Mouse (Mus musculus): Measurements from ENCODE around the gene Itgal. TPM values are rescaled to one million over a fixed set of nuclear protein-coding genes. Genes with fewer than 3 reads are reported as not detected.
A peak's percentile ranks its signal among the peaks of the same experiment; 100 is the strongest.
"Not testable (repeated sequence)": the region's sequence is repeated elsewhere in the genome, so short reads cannot be mapped to it uniquely, and the experiment has no call there.

Gene Itgal
- polyA plus RNA-seq, 1 experiment from 2014 or later, result 0.29 TPM

GRCm38 (mm10) chr7:127341861-127342260, 45.8 kb downstream of the Itgal start:
- not testable (repeated sequence) for H3K27ac ChIP-seq (ENCODE audit: low read depth, low read length); H3K4me3 ChIP-seq (ENCODE audit: low read depth, low read length); H3K4me2 ChIP-seq (ENCODE audit: low read depth, low read length, severe bottlenecking); H3K9ac ChIP-seq (ENCODE audit: low read length); H3K9me3 ChIP-seq (ENCODE audit: control insufficient read depth, low read length); H3K36me3 ChIP-seq (ENCODE audit: control insufficient read depth, insufficient read depth, low read length); ATAC-seq (replicated peaks; ENCODE audit: low FRiP score); H3K27me3 ChIP-seq (ENCODE audit: control insufficient read depth, insufficient read depth, low read length); DNase-seq (ENCODE audit: low spot score); H3K4me1 ChIP-seq (replicated peaks; ENCODE audit: control insufficient read depth, insufficient read depth, low read length)
- WGBS, result 89% methylated on average over 6 of the region's 6 CpGs

- Histone ChIP-seq H3K9ac (ENCODE audit: low read length) (no peak overlapping the region), H3K27ac (ENCODE audit: low read depth, low read length) (no peak overlapping the region), H3K4me3 (ENCODE audit: low read depth, low read length) (no peak overlapping the region), H3K4me2 (ENCODE audit: low read depth, low read length, severe bottlenecking) (no peak overlapping the region), H3K27me3 (ENCODE audit: control insufficient read depth, insufficient read depth, low read length) (no peaks in the 10 kb centered on the region), H3K36me3 (ENCODE audit: control insufficient read depth, insufficient read depth, low read length) (0 out of 2 replicates have a peak, but pooled peaks cover 2% of the 10 kb centered on the region), H3K9me3 (ENCODE audit: control insufficient read depth, low read length) (no peaks in the 10 kb centered on the region), H3K4me1 (replicated peaks; ENCODE audit: control insufficient read depth, insufficient read depth, low read length) (peaks cover 5% of the 10 kb centered on the region; the same call in 1 of the 2 replicates)
- 69% methylated on average over 4 of the region's 4 CpGs for WGBS
- ATAC-seq (replicated peaks; ENCODE audit: low FRiP score) (no peak), DNase-seq (ENCODE audit: low spot score) (no peak)
Observed at GRCm38 (mm10) chr7:127342332-127342731, 46.3 kb downstream of the Itgal start.

DNA sequence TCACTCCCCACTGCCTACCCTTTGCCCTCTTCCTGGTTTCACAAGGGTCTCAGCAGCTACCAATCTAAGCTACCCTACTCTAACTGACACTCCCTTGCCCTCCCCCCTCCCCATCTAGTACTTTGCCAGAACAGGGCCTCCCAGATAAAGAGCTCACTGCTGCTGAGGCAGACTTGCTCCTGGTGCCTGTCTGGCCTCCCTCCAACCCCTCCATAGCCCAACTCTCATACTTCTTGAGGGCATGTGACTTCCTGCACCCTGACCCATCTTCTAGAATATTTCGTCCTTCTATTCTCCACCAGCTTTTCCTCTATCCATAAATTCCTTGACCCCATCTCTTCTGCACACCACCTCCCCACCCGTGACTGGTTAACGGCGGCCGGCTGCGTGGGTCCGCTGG, 46.8 kb downstream of the Itgal start:
- H3K4me1 ChIP-seq (replicated peaks; ENCODE audit: control insufficient read depth, insufficient read depth, low read length), result peaks cover 5% of the 10 kb centered on the region; the same call in 1 of the 2 replicates
- no peak overlapping the region for H3K27ac ChIP-seq (ENCODE audit: low read depth, low read length)
- 96% methylated on average over 7 of the region's 7 CpGs for WGBS
- no peak overlapping the region for H3K4me3 ChIP-seq (ENCODE audit: low read depth, low read length)
- ATAC-seq (replicated peaks; ENCODE audit: low FRiP score) (no peak), DNase-seq (ENCODE audit: low spot score) (no peak)
- no peak overlapping the region for H3K9ac ChIP-seq (ENCODE audit: low read length)
- H3K36me3 ChIP-seq (ENCODE audit: control insufficient read depth, insufficient read depth, low read length), result 0 out of 2 replicates have a peak, but pooled peaks cover 2% of the 10 kb centered on the region
- H3K4me2 ChIP-seq (ENCODE audit: low read depth, low read length, severe bottlenecking), result no peak overlapping the region
- H3K27me3 ChIP-seq (ENCODE audit: control insufficient read depth, insufficient read depth, low read length), result no peaks in the 10 kb centered on the region
- H3K9me3 ChIP-seq (ENCODE audit: control insufficient read depth, low read length), result no peaks in the 10 kb centered on the region

DNA sequence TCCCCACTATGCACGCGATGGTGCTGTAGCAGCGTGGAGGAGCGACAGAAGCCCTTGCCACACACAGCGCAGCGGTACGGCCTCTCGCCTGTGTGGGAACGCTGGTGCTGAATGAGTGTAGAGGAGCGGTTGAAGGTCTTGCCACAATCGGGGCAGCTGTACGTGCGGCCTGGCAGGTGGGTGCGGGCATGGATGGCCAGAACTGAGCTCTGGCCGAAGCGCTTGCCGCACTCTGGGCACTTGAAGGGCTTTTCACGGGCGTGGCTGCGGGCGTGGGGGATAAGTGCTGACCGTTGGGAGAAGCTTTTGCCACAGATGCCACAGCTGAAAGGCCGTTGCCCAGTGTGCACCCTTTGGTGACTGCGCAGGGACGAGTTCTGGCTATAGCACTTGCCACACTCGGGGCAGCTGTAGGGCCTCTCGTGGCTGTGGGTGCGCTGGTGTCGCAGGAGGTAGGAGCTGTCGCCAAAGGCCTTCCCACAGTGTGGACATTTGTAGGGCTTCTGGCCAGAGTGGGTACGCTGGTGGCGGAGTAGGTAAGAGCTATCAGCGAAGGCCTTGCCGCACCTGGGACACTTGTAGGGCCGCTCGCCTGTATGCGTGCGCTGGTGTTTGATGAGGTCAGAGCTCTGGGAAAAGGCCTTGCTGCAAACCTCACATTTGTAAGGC, 47.4 kb downstream of the Itgal start:
- Histone ChIP-seq H3K9me3 (ENCODE audit: control insufficient read depth, low read length) (no peaks in the 10 kb centered on the region), H3K27ac (ENCODE audit: low read depth, low read length) (no peak overlapping the region), H3K36me3 (ENCODE audit: control insufficient read depth, insufficient read depth, low read length) (0 out of 2 replicates have a peak, but pooled peaks cover 2% of the 10 kb centered on the region), H3K4me2 (ENCODE audit: low read depth, low read length, severe bottlenecking) (no peak overlapping the region), H3K27me3 (ENCODE audit: control insufficient read depth, insufficient read depth, low read length) (no peaks in the 10 kb centered on the region), H3K4me3 (ENCODE audit: low read depth, low read length) (no peak overlapping the region), H3K9ac (ENCODE audit: low read length) (no peak overlapping the region), H3K4me1 (replicated peaks; ENCODE audit: control insufficient read depth, insufficient read depth, low read length) (peaks cover 5% of the 10 kb centered on the region; the same call in 1 of the 2 replicates)
- 94% methylated on average over 38 of the region's 38 CpGs for WGBS
- DNase-seq (ENCODE audit: low spot score) (no peak), ATAC-seq (replicated peaks; ENCODE audit: low FRiP score) (no peak)

DNA sequence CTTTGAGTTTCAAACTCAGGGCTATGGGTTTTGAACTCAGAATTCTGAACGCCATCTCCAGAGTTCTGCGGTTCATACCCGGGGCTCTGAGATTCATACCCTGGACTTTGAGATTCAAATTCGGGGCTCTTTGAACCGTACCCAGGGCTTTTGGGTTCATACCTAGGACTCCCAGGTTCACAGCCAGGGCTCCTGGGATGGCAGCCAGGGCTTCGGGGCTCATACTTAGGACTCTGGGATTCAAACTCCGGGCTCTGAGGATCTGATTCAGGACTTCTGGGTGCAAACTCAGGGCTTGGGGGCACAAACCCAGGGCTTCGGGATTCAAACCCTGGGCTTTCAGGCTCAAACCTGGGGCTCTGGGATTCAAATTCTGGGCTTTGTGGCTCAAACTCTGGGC, 48.3 kb downstream of the Itgal start:
- no peak overlapping the region for H3K27ac ChIP-seq (ENCODE audit: low read depth, low read length)
- peak overlapping the region; percentile 89 for H3K4me3 ChIP-seq (ENCODE audit: low read depth, low read length)
- DNase-seq (ENCODE audit: low spot score) (no peak), ATAC-seq (replicated peaks; ENCODE audit: low FRiP score) (no peak)
- H3K4me1 ChIP-seq (replicated peaks; ENCODE audit: control insufficient read depth, insufficient read depth, low read length), result peaks cover 5% of the 10 kb centered on the region; the same call in 1 of the 2 replicates
- peak overlapping the region; percentile 81 for H3K4me2 ChIP-seq (ENCODE audit: low read depth, low read length, severe bottlenecking)
- no peaks in the 10 kb centered on the region for H3K27me3 ChIP-seq (ENCODE audit: control insufficient read depth, insufficient read depth, low read length)
- peak overlapping the region; percentile 95 for H3K9ac ChIP-seq (ENCODE audit: low read length)
- WGBS, result 92% methylated on average over 8 of the region's 8 CpGs
- 0 out of 2 replicates have a peak, but pooled peaks cover 2% of the 10 kb centered on the region for H3K36me3 ChIP-seq (ENCODE audit: control insufficient read depth, insufficient read depth, low read length)
- H3K9me3 ChIP-seq (ENCODE audit: control insufficient read depth, low read length), result no peaks in the 10 kb centered on the region

- Histone ChIP-seq H3K4me3 (ENCODE audit: low read depth, low read length) (peak overlapping the region; percentile 89), H3K4me1 (replicated peaks; ENCODE audit: control insufficient read depth, insufficient read depth, low read length) (peaks cover 5% of the 10 kb centered on the region; the same call in 1 of the 2 replicates), H3K9ac (ENCODE audit: low read length) (peak overlapping the region; percentile 95), H3K36me3 (ENCODE audit: control insufficient read depth, insufficient read depth, low read length) (0 out of 2 replicates have a peak, but pooled peaks cover 2% of the 10 kb centered on the region), H3K9me3 (ENCODE audit: control insufficient read depth, low read length) (no peaks in the 10 kb centered on the region), H3K27me3 (ENCODE audit: control insufficient read depth, insufficient read depth, low read length) (no peaks in the 10 kb centered on the region), H3K27ac (ENCODE audit: low read depth, low read length) (peak overlapping the region; percentile 81), H3K4me2 (ENCODE audit: low read depth, low read length, severe bottlenecking) (peak overlapping the region; percentile 81)
- 1% methylated on average over 42 of the region's 42 CpGs for WGBS
- DNase-seq (ENCODE audit: low spot score) (no peak), ATAC-seq (replicated peaks; ENCODE audit: low FRiP score) (peak; percentile 50)
Observed at GRCm38 (mm10) chr7:127345092-127345491, 49.0 kb downstream of the Itgal start.

DNA sequence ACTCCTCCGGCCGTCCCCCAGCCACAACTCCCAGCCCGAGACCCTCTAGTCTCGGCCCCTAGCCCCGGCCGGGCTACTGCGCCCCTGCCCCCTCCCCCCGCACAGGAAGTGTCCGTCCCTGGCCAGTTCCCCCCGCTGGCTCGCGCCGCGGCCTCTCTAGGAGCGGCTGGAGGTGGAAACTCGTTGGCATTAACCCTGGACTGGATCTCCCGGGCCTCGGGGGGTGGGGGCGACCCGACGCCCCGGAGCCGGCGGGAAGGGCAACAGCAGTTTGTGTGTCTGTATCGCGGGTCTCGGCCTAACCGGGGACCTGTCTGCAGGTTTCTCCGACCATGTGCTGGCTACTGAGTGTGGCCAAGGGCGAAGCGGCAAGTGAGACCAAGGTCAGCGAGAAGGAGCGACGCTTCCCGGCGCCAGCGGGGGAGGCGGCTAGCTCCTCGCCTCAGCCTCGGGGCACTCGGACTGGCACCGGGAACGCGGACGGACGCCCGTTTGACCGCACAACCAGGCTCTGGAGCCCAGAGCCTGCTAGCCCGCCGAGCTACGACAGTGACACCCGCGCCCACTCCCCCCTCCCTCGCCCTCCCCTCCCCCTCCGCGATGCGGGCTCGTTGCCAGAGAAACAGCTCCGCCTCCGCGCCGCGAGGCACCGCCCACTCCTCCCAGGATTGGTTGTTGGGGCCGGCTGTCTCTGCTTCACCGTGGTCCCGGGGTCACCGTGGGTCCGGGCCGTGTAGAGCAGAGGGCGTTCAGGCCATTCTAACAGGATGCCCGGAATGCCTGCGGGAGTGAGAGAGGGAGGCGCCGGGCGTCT, 49.7 kb downstream of the Itgal start, which contains the start of gene Zfp768:
Gene Zfp768 (minus strand): TSS at position 78 of the 814 bp plus-strand sequence.
- WGBS, result under 1% methylated on average over 68 of the region's 76 CpGs
- Histone ChIP-seq H3K9ac (ENCODE audit: low read length) (peak within 1 kb of the TSS; percentile 95), H3K4me3 (ENCODE audit: low read depth, low read length) (peak within 1 kb of the TSS; percentile 89), H3K9me3 (ENCODE audit: control insufficient read depth, low read length) (no peaks in the 10 kb centered on the region), H3K36me3 (ENCODE audit: control insufficient read depth, insufficient read depth, low read length) (0 out of 2 replicates have a peak, but pooled peaks cover 2% of the 10 kb centered on the region), H3K27me3 (ENCODE audit: control insufficient read depth, insufficient read depth, low read length) (no peaks in the 10 kb centered on the region), H3K4me2 (ENCODE audit: low read depth, low read length, severe bottlenecking) (peak within 1 kb of the TSS; percentile 81), H3K4me1 (replicated peaks; ENCODE audit: control insufficient read depth, insufficient read depth, low read length) (peaks cover 5% of the 10 kb centered on the region; the same call in 1 of the 2 replicates), H3K27ac (ENCODE audit: low read depth, low read length) (peak within 1 kb of the TSS; percentile 81)
- DNase-seq (ENCODE audit: low spot score) (peak; percentile 98), ATAC-seq (replicated peaks; ENCODE audit: low FRiP score) (peak; percentile 93)

GRCm38 (mm10) chr7:127346676-127347075, 50.6 kb downstream of the Itgal start:
- no peaks in the 10 kb centered on the region for H3K9me3 ChIP-seq (ENCODE audit: control insufficient read depth, low read length)
- no peaks in the 10 kb centered on the region for H3K27me3 ChIP-seq (ENCODE audit: control insufficient read depth, insufficient read depth, low read length)
- H3K4me3 ChIP-seq (ENCODE audit: low read depth, low read length), result peak overlapping the region; percentile 89
- 18% methylated on average over 8 of the region's 8 CpGs for WGBS
- no peak overlapping the region for H3K27ac ChIP-seq (ENCODE audit: low read depth, low read length)
- H3K4me1 ChIP-seq (replicated peaks; ENCODE audit: control insufficient read depth, insufficient read depth, low read length), result peaks cover 5% of the 10 kb centered on the region; the same call in 1 of the 2 replicates
- ATAC-seq (replicated peaks; ENCODE audit: low FRiP score) (no peak), DNase-seq (ENCODE audit: low spot score) (no peak)
- no peak overlapping the region for H3K9ac ChIP-seq (ENCODE audit: low read length)
- H3K4me2 ChIP-seq (ENCODE audit: low read depth, low read length, severe bottlenecking), result peak overlapping the region; percentile 81; the same call in 1 of the 2 replicates
- H3K36me3 ChIP-seq (ENCODE audit: control insufficient read depth, insufficient read depth, low read length), result no peaks in the 10 kb centered on the region
